Mouse (Mus musculus): Measurements from ENCODE around the gene Dcp1b. TPM values are rescaled to one million over a fixed set of nuclear protein-coding genes. Genes with fewer than 3 reads are reported as not detected.

Gene Dcp1b
- 1 to 10 TPM; 2.6 to 3.3 TPM for total RNA-seq (2021)

DNA sequence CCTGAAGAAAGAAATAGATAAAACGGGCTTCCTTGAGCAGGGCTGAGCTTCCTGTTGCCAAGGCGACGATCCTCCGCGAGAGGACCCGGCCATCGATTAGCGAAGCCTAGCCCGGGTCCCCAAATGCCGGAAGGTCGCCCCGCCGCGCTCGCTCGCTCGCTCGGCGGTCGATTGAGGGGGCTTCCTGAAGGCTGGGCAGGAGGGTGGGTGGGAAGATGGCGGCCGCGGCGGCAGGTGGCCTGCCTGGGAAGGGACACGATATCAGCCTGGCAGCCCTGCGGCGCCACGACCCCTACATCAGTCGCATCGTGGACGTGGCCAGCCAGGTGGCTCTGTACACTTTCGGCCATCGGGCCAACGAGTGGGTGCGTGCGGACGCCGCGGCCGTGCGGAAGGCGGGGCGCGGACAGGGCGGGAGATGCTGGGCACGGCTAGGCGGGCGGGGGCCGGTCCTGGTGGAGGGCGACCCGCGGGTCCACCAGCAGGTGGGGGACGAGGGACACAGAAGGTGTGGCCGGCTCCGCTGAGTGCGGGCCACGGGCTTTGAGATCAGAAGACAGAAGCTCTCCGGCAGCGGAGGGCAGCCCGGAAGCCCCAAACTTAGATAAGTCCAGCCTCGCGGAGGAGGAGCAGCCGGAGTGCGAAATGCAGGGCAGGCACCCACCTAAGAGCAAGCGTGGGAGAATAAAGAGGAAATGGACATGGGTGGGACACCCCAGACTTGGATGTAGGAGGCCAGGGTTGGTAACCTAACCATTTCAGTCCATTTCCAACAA, at the start of gene Dcp1b:
Gene Dcp1b, plus strand, starts transcription at position 176 of the 776 bp plus-strand sequence.
- peak; percentile 68 for DNase-seq (ENCODE audit: low spot score)
- intact Hi-C loops (cut with DNase I) = no loop called here

DNA sequence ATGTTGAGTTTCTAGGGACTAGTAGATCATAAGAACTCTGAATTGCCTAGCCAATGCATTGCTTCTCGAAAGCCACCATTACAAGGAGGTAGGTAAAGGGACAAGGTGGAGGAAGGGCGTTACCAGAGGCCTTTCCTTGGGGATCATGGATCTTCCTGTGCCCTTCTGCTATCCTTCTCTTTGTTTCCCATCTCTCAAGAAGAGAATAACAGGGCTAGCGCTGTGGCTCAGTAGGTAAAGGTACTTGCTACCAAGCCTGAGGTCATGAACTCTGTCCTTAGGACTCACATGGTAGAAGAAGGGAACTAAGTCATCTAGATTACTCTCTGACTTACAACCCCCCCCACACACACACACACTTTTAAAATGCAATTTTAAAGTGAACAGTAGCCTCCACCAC, 48.1 kb upstream of the Dcp1b start:
- intact Hi-C loops (cut with DNase I) = loop anchor here (5.0 kb wide), 2 partner anchors 220 to 305 kb away; no protein-coding TSS in a partner anchor
- no peak for DNase-seq (ENCODE audit: low spot score)

DNA sequence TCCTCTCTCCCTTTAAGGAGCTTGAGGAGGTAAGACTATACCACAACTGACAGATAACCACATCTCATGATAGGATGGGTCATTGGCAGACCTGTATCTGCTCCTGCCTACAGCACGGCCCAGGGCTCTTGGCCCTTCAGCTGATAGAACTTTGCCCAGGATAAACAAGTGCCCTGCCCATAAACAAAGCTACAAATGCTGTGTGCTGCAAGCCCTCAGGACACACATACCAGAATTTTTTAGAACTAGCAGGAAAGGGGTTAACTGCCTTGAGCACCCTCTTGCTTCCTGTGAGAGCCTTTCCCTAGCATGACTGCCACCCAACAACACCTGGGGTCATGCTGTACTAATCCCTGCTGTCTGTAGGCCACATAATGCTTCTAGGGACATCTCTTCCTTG, 47.0 kb upstream of the Dcp1b start:
- intact Hi-C loops (cut with DNase I) = loop anchor here (5.0 kb wide), 2 partner anchors 219 to 304 kb away; no protein-coding TSS in a partner anchor
- DNase-seq (ENCODE audit: low spot score) = no peak

DNA sequence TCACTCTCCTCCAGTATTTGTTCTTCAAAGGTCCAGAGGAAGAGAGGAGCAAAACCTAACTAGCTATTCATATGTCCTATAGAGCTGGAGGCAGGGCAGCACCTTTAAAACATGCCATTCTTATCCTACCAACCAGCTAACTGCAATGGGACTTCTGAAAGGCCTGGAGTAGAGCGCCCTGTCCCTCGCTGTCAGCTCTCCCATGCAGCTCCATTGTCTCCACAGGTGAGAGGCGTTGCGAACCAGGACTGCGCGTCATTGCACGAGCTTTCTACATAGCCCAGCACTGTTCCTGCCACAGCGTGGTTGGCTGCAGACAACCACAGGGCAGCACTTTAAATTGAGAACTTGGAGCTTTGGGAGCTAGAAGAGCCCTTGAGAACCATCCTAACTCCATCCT, 46.5 kb upstream of the Dcp1b start:
- DNase-seq (ENCODE audit: low spot score) = no peak
- intact Hi-C loops (cut with DNase I) = loop anchor here (5.0 kb wide), 2 partner anchors 219 to 304 kb away; no protein-coding TSS in a partner anchor

DNA sequence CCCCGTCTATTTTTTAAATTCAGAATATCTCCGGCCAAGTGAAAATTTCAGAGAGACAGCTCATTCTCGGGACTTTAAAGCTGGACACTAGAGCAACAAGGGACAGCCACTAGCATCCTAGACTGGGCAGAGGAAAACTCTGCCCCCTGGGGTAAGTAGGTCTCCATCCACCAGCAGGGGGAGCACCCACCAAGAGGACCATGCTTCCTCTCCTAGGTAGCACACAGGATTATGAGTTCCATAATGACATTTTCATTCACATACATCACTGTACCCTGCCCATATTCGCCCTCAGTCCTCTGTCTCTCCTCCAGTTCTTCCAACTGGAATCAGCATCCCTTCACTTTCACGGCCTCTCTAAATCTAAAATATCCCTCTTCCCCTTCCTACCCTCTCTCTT, 45.4 kb upstream of the Dcp1b start:
- no peak for DNase-seq (ENCODE audit: low spot score)
- intact Hi-C loops (cut with DNase I) = loop anchor here (5.0 kb wide), 2 partner anchors 218 to 303 kb away; no protein-coding TSS in a partner anchor

DNA sequence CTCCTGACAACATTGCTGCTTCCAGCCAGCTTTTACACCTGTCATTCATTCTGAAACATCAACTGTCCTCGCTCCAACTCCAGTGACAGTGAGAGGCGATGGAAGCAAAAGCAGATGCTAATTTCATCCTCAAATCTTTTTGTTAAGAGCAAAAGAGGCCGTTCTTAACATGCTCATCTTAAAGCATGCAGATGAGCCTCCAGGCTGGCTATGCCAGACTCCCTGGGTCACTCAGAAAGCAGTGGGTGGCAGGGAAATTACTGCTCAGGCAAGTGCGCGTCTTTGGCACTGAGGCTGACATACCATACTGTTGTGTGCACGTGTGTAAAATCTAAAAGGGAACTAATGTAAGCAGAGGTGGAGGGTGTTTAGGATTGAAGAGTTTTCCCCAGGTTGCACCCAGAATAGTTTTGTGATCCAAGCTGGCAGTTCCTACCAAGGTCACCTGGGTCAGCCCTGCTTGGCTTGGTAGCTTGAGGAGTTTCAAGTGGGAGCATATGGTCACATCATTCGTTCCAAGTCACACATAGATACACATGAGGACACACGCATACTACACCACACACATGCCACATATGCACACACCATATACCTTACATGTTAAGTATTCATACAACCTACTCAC, 42.8 kb upstream of the Dcp1b start:
- intact Hi-C loops (cut with DNase I) = no loop called here
- no peak for DNase-seq (ENCODE audit: low spot score)

DNA sequence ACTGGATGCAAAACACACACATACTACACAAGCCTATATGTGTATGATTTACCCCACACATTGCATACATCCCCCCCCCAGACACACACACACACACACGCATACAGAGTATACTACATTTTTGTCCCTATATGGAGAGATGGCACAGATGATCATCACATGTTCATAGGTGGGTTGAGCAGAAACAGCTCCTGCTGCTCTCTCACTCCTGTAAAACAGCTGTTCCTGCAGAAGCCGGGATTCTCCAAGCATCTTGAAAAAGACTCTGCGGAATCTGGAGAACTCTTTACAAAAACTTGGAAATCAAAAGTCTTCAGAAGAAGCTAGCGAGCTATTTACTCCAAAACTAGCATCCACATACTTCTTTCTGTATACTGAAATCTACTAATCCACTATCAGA, 42.2 kb upstream of the Dcp1b start:
- intact Hi-C loops (cut with DNase I) = no loop called here

DNA sequence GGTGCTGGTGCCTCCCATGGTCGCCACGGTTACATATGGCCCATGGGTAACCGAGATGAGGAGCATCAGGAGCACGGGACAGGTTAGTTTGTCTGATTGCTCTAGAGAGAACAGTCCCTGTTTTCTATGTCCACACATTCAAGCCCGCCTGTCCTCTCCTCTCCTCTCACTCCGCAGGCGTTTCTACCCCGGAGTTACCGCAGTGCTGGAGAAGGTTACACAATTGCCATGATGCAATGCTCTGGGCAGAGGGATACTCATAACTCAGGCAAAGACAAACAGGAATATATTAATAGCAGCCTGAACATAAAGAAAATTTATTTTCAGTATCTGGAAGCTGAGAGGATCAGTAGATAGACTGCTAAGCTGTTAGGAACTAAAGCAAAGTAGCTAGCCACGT, 37.3 kb upstream of the Dcp1b start:
- intact Hi-C loops (cut with DNase I) = no loop called here
- DNase-seq (ENCODE audit: low spot score) = no peak

More for the DNA sequence above, 42.2 kb upstream of the Dcp1b start:
- no peak for DNase-seq (ENCODE audit: low spot score)

DNA sequence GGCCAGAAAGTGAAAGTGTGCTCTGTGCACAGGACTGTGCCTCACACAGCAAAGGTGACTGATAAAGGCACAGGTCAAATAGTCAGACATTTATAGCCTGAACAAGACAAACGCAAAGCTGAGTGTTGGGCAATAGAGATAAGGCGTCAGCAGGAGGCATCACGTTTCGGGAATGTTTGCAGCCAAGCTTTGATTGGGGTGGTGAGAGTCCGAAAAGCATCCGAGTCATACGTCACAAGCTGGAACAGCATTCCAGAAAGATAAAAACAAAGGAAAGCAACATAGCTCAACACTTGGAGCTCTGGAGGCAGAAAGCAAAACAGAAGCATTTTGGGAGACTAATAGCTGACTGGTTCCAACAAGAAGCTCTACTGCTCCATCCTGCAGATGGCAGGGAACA, 35.5 kb upstream of the Dcp1b start:
- intact Hi-C loops (cut with DNase I) = no loop called here
- DNase-seq (ENCODE audit: low spot score) = peak; percentile 20

DNA sequence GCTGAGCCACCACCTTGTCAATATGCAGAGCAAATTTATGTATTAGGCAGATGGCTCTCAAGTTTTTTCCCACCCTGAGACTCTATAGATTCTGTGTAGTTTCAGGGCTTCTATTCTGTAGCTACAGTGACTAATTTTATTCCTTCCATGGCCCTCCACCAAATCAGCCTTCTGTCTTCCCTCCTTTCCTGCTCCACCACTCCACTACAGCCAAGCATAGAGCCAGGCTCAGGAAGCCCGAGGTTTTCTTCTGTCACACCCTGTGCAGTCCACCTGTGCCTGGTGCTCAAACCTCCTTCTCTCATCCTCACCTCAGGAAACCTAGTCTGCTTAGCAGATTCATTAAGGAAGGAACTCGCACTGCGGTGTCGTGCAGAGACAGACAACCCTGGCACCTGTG, 29.9 kb upstream of the Dcp1b start:
- DNase-seq (ENCODE audit: low spot score) = no peak
- intact Hi-C loops (cut with DNase I) = no loop called here

DNA sequence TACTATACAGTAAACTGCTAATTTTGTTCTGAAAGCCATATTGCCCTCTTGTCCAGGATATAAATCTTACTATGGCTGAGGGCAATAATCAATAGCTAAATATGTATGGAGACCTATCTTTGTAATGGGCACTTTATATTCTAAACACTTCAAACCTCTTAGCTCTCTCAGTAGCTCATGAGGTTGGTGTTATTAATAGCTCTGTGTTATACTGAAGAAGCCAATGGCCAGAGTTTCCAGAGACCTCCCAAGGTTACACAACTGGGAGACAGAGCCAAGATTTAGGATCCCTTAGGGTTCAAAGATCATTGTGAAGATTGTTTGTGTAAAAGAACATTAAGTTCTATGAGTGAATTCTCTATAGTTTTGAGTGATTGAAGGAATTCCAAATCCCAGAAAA, 9.4 kb upstream of the Dcp1b start:
- intact Hi-C loops (cut with DNase I) = no loop called here
- DNase-seq (ENCODE audit: low spot score) = no peak

DNA sequence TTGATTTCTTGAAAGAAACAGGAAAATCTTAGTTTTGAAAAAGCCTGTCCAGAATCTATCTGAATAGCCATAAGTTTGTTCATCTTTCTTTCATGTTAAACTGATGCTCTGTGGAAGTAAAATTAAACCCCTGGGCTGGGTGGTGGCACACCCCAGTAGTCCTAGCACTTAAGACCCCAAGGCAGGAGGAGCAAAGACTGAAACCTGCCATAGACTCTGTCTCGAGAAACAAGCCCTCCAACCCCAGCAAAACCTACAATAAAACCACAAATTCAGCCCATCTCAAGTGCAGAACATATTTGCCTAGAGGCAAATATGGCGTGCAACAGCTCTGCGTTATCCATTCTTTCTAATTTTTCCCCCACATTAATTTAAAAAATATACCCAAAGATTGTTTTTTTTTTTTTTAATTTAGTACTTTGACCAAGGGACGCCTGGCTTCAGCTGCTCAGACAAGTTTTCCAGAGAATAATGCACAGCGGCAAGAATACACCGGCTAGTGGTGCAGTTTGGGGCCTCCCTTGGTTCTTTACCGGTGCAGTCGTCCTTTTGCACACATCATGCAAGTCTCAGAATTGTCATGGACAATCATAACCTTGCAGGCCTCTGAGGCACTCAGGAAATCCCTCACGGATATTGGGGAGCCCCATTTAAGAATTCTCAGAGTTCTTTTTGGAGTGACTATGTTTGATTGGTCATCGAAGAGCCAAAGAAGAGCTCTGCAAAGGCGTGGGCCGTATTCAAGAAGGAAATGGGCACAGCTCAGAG, 562 bp upstream of the Dcp1b start:
- intact Hi-C loops (cut with DNase I) = no loop called here
- DNase-seq (ENCODE audit: low spot score) = no peak

DNA sequence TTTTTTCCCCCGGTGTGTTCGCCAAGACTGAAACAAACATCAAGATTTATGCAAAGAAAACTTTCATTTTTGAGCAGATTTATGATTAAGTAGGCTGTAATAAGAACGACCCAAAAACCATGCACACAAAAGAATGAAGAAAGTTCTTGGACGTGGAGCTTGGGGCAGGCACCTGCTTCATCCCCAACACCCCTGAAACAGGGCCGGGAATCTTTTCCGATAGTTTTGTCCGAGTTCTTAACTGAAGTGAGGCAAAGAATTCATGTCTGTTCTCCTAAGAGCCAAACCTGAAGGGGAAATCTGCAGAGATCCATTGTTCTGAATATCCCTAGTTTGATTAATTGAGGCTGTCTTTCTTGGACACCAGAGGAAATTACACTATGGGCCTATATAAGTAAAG, 1.1 kb downstream of the Dcp1b start:
- intact Hi-C loops (cut with DNase I) = no loop called here
- DNase-seq (ENCODE audit: low spot score) = no peak

DNA sequence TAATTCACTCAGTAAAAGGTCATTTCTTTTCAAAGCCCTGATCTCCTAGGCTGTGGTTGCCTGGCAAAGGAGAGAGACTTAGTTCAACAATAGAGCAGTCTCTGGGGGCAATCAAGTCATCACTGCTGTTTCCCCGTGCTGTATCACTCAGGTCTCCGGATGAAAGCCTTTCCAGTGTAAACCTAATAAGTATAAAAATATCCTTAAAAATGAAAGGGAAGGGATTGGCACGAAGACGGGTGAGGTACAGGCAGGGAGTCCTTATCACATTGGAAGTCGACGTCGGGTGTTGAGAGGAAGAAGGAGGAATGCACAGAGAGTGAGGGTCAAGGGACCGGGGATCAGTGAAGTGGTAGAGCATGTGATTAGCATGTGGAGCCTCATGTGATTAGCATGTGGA, 2.0 kb downstream of the Dcp1b start:
- intact Hi-C loops (cut with DNase I) = no loop called here
- DNase-seq (ENCODE audit: low spot score) = no peak

DNA sequence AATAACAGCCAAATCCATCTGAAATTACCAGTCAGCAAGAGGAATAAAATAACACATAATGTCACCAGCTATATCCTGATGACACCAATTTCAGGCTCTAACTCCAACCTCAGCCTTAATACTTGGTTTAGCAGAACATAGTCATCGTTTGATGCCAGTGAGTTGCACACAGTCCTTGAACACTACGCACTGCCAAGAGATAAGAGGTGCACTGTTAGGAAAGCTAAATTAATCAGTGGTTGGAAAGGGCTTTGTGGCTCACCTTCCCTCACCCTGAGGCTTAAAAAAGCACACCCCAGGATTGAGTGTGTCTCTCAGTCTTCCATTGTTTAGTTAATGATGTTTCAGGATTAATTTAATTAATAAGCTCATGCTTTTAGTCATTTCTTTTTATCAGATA, 5.1 kb downstream of the Dcp1b start:
- intact Hi-C loops (cut with DNase I) = loop anchor here (2.0 kb wide), 1 partner anchor 15 kb away; no protein-coding TSS in a partner anchor
- DNase-seq (ENCODE audit: low spot score) = no peak

DNA sequence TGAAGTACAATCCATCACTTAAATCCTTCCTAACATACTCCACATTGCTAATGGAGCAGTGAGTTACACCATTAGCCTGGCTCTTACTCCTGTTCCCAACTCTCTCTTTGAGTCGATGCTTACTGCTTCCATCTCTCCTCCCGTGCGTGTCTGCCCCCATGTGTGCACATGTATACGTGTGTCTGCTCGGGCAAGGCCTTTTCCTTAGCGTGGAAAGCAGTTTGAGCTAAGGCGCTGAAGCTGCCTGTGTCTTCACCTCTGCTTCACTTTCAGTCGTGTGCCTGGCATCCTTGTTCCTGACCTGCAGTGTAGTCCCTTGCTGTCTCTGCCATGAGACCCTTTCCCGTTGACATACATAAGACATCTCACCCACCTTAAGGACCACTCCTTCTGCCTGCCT, 7.2 kb downstream of the Dcp1b start:
- intact Hi-C loops (cut with DNase I) = no loop called here
- DNase-seq (ENCODE audit: low spot score) = no peak

DNA sequence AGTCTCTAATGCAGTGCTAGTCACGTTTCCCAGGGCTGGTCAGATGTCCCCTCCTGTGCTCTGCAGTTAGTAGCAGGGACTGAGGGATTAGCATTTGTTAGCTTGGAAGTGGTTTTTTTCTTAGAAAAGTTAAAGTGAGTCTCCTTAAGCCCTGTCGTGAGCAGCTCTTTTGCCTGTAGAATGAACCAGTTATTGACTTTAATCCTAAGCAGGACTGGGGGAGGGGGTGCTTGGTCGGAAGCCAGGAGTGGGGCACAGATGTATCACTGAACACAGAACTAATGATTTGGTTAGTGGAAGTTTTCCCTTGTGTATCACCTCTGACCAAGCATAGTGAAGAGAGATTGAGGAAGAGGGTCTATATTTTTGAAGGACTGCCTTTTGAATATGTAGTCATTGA, 8.7 kb downstream of the Dcp1b start:
- DNase-seq (ENCODE audit: low spot score) = no peak
- intact Hi-C loops (cut with DNase I) = no loop called here

DNA sequence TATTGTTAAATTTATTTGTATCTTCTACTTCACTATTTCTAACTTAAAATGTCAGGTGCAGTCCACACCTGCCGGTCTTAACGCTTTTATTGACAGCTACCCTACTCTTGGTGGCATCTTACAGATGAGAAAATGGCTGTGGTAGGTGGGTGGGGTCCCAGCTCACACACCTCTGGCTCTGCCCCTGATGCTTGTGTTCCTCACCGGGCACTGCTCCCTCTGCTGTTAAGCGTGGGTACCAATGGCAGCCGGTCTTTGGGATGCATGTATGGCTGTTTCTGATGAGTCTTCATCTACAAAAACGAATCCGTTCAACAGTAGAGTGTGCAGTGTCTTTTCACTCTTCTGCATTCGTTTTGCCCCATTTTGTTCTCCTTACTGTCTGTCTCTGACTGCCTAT, 11.6 kb downstream of the Dcp1b start:
- DNase-seq (ENCODE audit: low spot score) = no peak
- intact Hi-C loops (cut with DNase I) = no loop called here

DNA sequence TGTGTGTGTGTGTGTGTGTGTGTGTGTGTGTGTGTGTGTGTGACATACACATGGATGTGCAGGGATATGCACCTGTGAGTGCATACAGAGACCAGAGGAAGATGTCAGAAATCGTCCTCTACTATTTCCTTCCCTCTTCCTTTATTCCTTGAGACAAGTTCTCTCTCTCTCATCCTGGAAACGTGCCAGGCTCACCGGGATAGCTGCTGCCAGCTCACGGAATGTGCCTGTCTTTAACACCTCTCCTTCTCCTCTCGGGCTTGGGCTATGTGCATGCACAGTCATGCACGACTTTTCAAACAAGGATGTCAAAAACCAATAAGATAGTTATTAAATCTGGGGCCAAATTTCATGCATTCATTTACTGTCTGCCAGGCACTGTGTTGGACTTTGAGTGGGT, 12.6 kb downstream of the Dcp1b start:
- intact Hi-C loops (cut with DNase I) = no loop called here
- DNase-seq (ENCODE audit: low spot score) = no peak

DNA sequence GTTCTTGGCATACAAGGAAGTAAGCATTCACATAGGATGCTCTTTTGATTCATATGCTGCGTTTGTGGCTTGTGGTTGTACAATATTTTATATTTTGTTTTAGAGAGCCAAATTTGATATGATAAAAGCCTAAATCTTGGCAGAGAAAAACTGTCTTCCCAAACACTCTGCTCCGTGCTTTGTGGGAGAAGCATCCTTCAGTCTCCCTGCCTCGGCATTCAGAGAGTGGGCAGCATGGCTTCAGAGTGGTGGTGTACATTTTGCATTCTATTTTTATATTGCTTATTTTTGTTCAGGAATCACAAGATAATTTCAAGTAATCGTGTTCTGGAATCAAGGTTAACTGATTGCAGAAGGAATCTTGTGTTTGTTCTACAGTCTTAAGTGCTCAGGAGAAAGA, 16.4 kb downstream of the Dcp1b start:
- no peak for DNase-seq (ENCODE audit: low spot score)
- intact Hi-C loops (cut with DNase I) = loop anchor here (5.0 kb wide), 1 partner anchor 49 kb away; no protein-coding TSS in a partner anchor
